In the genomic region with DNA sequence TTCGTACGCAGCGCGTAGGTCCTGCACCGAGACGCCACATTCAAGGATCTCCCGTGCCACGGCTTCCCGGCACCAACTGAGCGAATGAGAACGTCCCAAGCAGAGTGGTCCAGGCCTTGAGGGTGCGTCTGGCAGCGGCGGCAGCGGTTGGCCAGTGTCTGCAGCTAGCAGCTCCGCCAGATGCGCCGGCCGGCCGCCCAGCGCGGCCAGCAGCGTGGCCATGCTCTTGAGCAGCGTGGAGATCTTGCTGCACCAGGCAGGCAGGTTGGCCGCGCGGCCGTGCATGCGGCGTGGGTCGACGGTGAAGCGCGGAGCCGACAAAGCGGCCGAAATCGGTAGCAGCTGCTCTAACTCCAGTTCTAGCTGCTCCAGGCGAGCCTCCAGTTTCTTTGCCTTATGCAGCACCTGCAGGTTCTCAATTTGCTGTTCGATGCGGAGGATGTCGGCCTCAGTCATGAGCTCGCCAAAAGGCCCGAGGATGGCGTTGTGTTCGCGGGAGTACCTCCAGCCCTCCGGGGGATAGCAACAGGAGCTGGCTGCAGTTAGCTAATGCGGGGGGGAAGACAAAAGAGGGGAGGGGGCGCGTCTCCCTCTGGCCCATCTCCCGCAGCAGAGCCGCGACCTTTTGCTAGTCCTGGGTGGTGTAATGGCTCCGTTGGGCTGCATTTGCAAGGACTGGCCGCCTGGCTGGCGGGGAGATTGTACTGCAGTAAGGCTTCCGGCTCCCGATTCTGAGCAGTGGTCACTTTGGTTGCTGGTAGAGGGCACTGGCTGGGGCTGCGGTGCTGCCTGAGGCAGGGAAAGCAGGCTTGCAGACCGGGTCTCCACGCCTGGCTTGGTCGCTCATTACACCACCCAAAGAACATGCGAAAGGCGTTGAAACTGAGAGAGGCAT, we compare ENCODE assay signal across 8 mouse cellular contexts. TPM values are rescaled to one million over a fixed set of nuclear protein-coding genes. Genes with fewer than 3 reads are reported as not detected.
A peak's percentile ranks its signal among the peaks of the same experiment; 100 is the strongest.
DNase-seq lines count a peak whose midpoint lies in the region; ATAC-seq and TF ChIP-seq lines count a peak whose summit lies in the region.

No protein-coding gene starts in this region.

- 12% methylated on average over 65 of the region's 65 CpGs for WGBS in lung, embryonic 14.5 days
- WGBS in forebrain, embryonic 10.5 days = 4% methylated on average over 65 of the region's 65 CpGs
- 26% methylated on average over 65 of the region's 65 CpGs for WGBS in intestine, embryonic 16.5 days
- WGBS in neural tube, embryonic 12.5 days = 2% methylated on average over 65 of the region's 65 CpGs

- H3K9ac ChIP-seq in lung, embryonic 14.5 days = no peak overlapping the region
- H3K9ac ChIP-seq in intestine, embryonic 16.5 days (ENCODE audit: low read depth, low read length) = 0 out of 2 replicates have a peak overlapping the region, but pooled peaks have one; percentile 7
- no peak overlapping the region for H3K9ac ChIP-seq in neural tube, embryonic 12.5 days

- no peaks in the 10 kb centered on the region for H3K9me3 ChIP-seq in lung, embryonic 14.5 days (ENCODE audit: low read depth, low read length)
- H3K9me3 ChIP-seq in forebrain, embryonic 10.5 days = no peaks in the 10 kb centered on the region
- H3K9me3 ChIP-seq in intestine, embryonic 16.5 days (ENCODE audit: control insufficient read depth, low read length) = no peaks in the 10 kb centered on the region; the same call in 1 of the 2 replicates
- no peaks in the 10 kb centered on the region for H3K9me3 ChIP-seq in neural tube, embryonic 12.5 days

- intact Hi-C loops in gastrocnemius, postnatal 36 days (cut with DNase I) = no loop called here

- peak overlapping the region; percentile 37; the same call in 1 of the 2 replicates for H3K4me2 ChIP-seq in lung, embryonic 14.5 days
- H3K4me2 ChIP-seq in intestine, embryonic 16.5 days (ENCODE audit: low read depth, low read length) = peak overlapping the region; percentile 23
- peak overlapping the region; percentile 50 for H3K4me2 ChIP-seq in neural tube, embryonic 12.5 days (replicated peaks)

- ATAC-seq in lung, embryonic 14.5 days (ENCODE audit: insufficient read depth) = no peak
- ATAC-seq in intestine, embryonic 16.5 days = no peak
- ATAC-seq in neural tube, embryonic 12.5 days (ENCODE audit: low FRiP score, low read depth) = no peak

- DNase-seq in lung, embryonic 14.5 days = peak; percentile 21
- no peak for DNase-seq in lung, adult 18-20 months
- peak; percentile 63 for DNase-seq in forebrain, embryonic 10.5 days (ENCODE audit: extremely low spot score, low spot score)
- DNase-seq in cerebellum, adult 11-12 months = no peak
- DNase-seq in cerebellum, postnatal 36 days = no peak
- no peak for DNase-seq in gastrocnemius, postnatal 36 days

- TF ChIP-seq CTCF in lung, embryonic 14.5 days (IDR thresholded peaks at IDR 0.05; ENCODE audit: low read depth) = no peak

- H3K36me3 ChIP-seq in lung, embryonic 14.5 days (ENCODE audit: insufficient read depth) = no peaks in the 10 kb centered on the region; the same call in 1 of the 2 replicates
- H3K36me3 ChIP-seq in forebrain, embryonic 10.5 days (replicated peaks) = no peaks in the 10 kb centered on the region
- H3K36me3 ChIP-seq in intestine, embryonic 16.5 days (ENCODE audit: control insufficient read depth, insufficient read depth, low read length) = no peaks in the 10 kb centered on the region; the same call in 1 of the 2 replicates
- no peaks in the 10 kb centered on the region for H3K36me3 ChIP-seq in neural tube, embryonic 12.5 days

- peak overlapping the region; percentile 17 for H3K4me3 ChIP-seq in lung, embryonic 14.5 days (ENCODE audit: low read depth, low read length)
- H3K4me3 ChIP-seq in forebrain, embryonic 10.5 days = peak overlapping the region; percentile 37
- H3K4me3 ChIP-seq in intestine, embryonic 16.5 days (ENCODE audit: low read length) = peak overlapping the region; percentile 24
- peak overlapping the region; percentile 25 for H3K4me3 ChIP-seq in neural tube, embryonic 12.5 days

- H3K27me3 ChIP-seq in lung, embryonic 14.5 days (ENCODE audit: insufficient read depth, low read length) = peaks cover 97% of the 10 kb centered on the region
- H3K27me3 ChIP-seq in forebrain, embryonic 10.5 days (ENCODE audit: poor library complexity, severe bottlenecking) = peaks cover 100% of the 10 kb centered on the region
- H3K27me3 ChIP-seq in intestine, embryonic 16.5 days (replicated peaks; ENCODE audit: control insufficient read depth, insufficient read depth, low read length) = peaks cover 77% of the 10 kb centered on the region
- H3K27me3 ChIP-seq in neural tube, embryonic 12.5 days (replicated peaks) = peaks cover 99% of the 10 kb centered on the region

- 0 out of 2 replicates have a peak, but pooled peaks cover 5% of the 10 kb centered on the region for H3K4me1 ChIP-seq in lung, embryonic 14.5 days (ENCODE audit: insufficient read depth)
- H3K4me1 ChIP-seq in forebrain, embryonic 10.5 days = peaks cover 63% of the 10 kb centered on the region
- peaks cover 33% of the 10 kb centered on the region for H3K4me1 ChIP-seq in intestine, embryonic 16.5 days (ENCODE audit: control insufficient read depth, insufficient read depth, low read length)
- H3K4me1 ChIP-seq in neural tube, embryonic 12.5 days = peaks cover 27% of the 10 kb centered on the region

- no peak overlapping the region for H3K27ac ChIP-seq in lung, embryonic 14.5 days (ENCODE audit: low read depth)
- no peak overlapping the region; the same call in 1 of the 2 replicates for H3K27ac ChIP-seq in forebrain, embryonic 10.5 days
- no peak overlapping the region for H3K27ac ChIP-seq in intestine, embryonic 16.5 days (ENCODE audit: low read length)
- no peak overlapping the region for H3K27ac ChIP-seq in neural tube, embryonic 12.5 days

RNA-seq across cellular contexts. Expression of a gene that starts 10.5 kb away (rescaled TPM):
- polyA plus RNA-seq in lung, embryonic 14.5 days (2014; fragmentation: Nextera tagmentation; extraction: Ambion mirVana) = 0.75 and 0.77 TPM in 2 replicates
- 0.72 and 0.96 TPM in 2 replicates for polyA plus RNA-seq in forebrain, embryonic 10.5 days (2016; fragmentation: Nextera tagmentation; extraction: Ambion mirVana)
- 1.8 and 2.4 TPM in 2 replicates for polyA plus RNA-seq in intestine, embryonic 16.5 days (2015; fragmentation: Nextera tagmentation; extraction: Ambion mirVana)
- 0.80 and 1.2 TPM in 2 replicates for polyA plus RNA-seq in neural tube, embryonic 12.5 days (2016; fragmentation: Nextera tagmentation; extraction: Ambion mirVana)
- under 1 TPM; 0.76 to 0.84 TPM for total RNA-seq in gastrocnemius, postnatal 36 days (2021)

RNA-seq across cellular contexts. Expression of a gene that starts 25.9 kb away (rescaled TPM):
- polyA plus RNA-seq in lung, embryonic 14.5 days (2014; fragmentation: Nextera tagmentation; extraction: Ambion mirVana) = 11.5 and 11.6 TPM in 2 replicates
- polyA plus RNA-seq in forebrain, embryonic 10.5 days (2016; fragmentation: Nextera tagmentation; extraction: Ambion mirVana) = 5.6 and 5.9 TPM in 2 replicates
- polyA plus RNA-seq in intestine, embryonic 16.5 days (2015; fragmentation: Nextera tagmentation; extraction: Ambion mirVana) = 31.6 and 39.5 TPM in 2 replicates
- 0.32 and 0.55 TPM in 2 replicates for polyA plus RNA-seq in neural tube, embryonic 12.5 days (2016; fragmentation: Nextera tagmentation; extraction: Ambion mirVana)
- total RNA-seq in gastrocnemius, postnatal 36 days (2021) = under 1 TPM; 0.27 to 0.43 TPM

RNA-seq across cellular contexts. Expression of a gene that starts 32.4 kb away (rescaled TPM):
- polyA plus RNA-seq in lung, embryonic 14.5 days (2014; fragmentation: Nextera tagmentation; extraction: Ambion mirVana) = 0.18 TPM in 1 of 2 replicates, not detected in the other
- polyA plus RNA-seq in forebrain, embryonic 10.5 days (2016; fragmentation: Nextera tagmentation; extraction: Ambion mirVana) = not detected in 2 replicates
- 0.68 and 0.98 TPM in 2 replicates for polyA plus RNA-seq in intestine, embryonic 16.5 days (2015; fragmentation: Nextera tagmentation; extraction: Ambion mirVana)
- 0.24 and 1.7 TPM in 2 replicates for polyA plus RNA-seq in neural tube, embryonic 12.5 days (2016; fragmentation: Nextera tagmentation; extraction: Ambion mirVana)
- not detected for total RNA-seq in gastrocnemius, postnatal 36 days (2021)

RNA-seq across cellular contexts. Expression of a gene that starts 51.7 kb away (rescaled TPM):
- 50.3 and 55.8 TPM in 2 replicates for polyA plus RNA-seq in lung, embryonic 14.5 days (2014; fragmentation: Nextera tagmentation; extraction: Ambion mirVana)
- polyA plus RNA-seq in forebrain, embryonic 10.5 days (2016; fragmentation: Nextera tagmentation; extraction: Ambion mirVana) = 61.0 and 64.4 TPM in 2 replicates
- polyA plus RNA-seq in intestine, embryonic 16.5 days (2015; fragmentation: Nextera tagmentation; extraction: Ambion mirVana) = 49.4 and 52.5 TPM in 2 replicates
- 191 and 213 TPM in 2 replicates for polyA plus RNA-seq in neural tube, embryonic 12.5 days (2016; fragmentation: Nextera tagmentation; extraction: Ambion mirVana)
- total RNA-seq in gastrocnemius, postnatal 36 days (2021) = 10 to 100 TPM; 15.0 to 18.5 TPM

RNA-seq across cellular contexts. Expression of a gene that starts 54.0 kb away (rescaled TPM):
- polyA plus RNA-seq in lung, embryonic 14.5 days (2014; fragmentation: Nextera tagmentation; extraction: Ambion mirVana) = 13.5 and 18.5 TPM in 2 replicates
- 9.6 and 9.8 TPM in 2 replicates for polyA plus RNA-seq in forebrain, embryonic 10.5 days (2016; fragmentation: Nextera tagmentation; extraction: Ambion mirVana)
- 14.2 and 17.0 TPM in 2 replicates for polyA plus RNA-seq in intestine, embryonic 16.5 days (2015; fragmentation: Nextera tagmentation; extraction: Ambion mirVana)
- 10.4 and 10.6 TPM in 2 replicates for polyA plus RNA-seq in neural tube, embryonic 12.5 days (2016; fragmentation: Nextera tagmentation; extraction: Ambion mirVana)
- 1 to 10 TPM; 6.3 to 6.4 TPM for total RNA-seq in gastrocnemius, postnatal 36 days (2021)

Comparison
In these comparisons a context has a peak if more than half of its experiments do, and no peak if none do; other contexts are left out.
1. DNase-seq: peak in lung, embryonic 14.5 days (single experiment) and forebrain, embryonic 10.5 days (single experiment); none in lung, adult 18-20 months (0 of 2), cerebellum, adult 11-12 months (single experiment), cerebellum, postnatal 36 days (0 of 2) and gastrocnemius, postnatal 36 days (0 of 2).
2. Peak in every context shown above with its lines, with median percentiles within 50 percentile points of each other: H3K4me2 ChIP-seq and H3K4me3 ChIP-seq.